Mouse (Mus musculus) lung, postnatal 0 days (tissue): Measurements from ENCODE around the gene Lix1l.

Source experiments
- CTCF ChIP-seq: IDR thresholded peaks from 2 replicates; pipeline ENCODE4 v1.5.1; 2016; ENCODE audit warnings: antibody characterized with exemption, mild to moderate bottlenecking
- EP300 ChIP-seq: IDR thresholded peaks from 2 replicates; pipeline ENCODE4 v1.6.1; 2016; ENCODE audit warnings: antibody characterized with exemption, mild to moderate bottlenecking, control low read depth

DNA sequence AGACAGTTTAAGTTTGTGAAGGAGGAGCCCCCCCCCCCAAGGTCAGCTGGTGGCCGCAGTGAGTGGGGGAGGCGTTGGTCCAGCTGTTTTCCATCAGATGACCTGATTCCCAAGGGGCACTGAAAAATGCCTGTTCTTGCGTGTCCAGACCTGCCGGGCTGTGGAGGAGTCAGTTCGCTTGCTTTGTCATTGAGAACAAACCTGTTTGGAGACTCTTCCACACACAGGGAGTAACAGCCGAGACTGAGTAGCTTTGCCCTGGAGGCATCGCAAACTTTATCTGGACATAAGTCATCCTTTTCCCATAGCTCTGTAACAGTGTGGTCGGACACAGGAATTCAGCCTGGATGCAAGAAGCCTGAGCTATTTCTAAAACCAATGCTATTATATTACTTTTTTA, 73.5 kb downstream of the Lix1l start:
- no peak for TF ChIP-seq EP300
- TF ChIP-seq CTCF, result no peak
